Mouse (Mus musculus) limb, embryonic 11.5 days (tissue): ENCODE measurements around the gene Tmem231. TPM values are rescaled to one million over a fixed set of nuclear protein-coding genes. Genes with fewer than 3 reads are reported as not detected.
A peak's percentile ranks its signal among the peaks of the same experiment; 100 is the strongest.
"Not testable (repeated sequence)": the region's sequence is repeated elsewhere in the genome, so short reads cannot be mapped to it uniquely, and the experiment has no call there.

Experiments used
- ATAC-seq: fragments of 200-750 bp; cut with Nextera tagmentation; 2 replicates; pipeline ENCODE4 v1.8.0; 2017; ENCODE audit warnings: low read depth; ENCODE audit not compliant: insufficient number of reproducible peaks, low FRiP score, low TSS enrichment
- DNase-seq: peaks from one replicate; pipeline ENCODE4 v3.0.0-alpha.2; 2015; ENCODE audit warnings: low spot score
- H3K27ac ChIP-seq: fragments of 300-500 bp; sonication (generic); replicated peaks from 2 replicates; pipeline ENCODE4 v1.5.1; 2014; ENCODE audit warnings: low read depth, mild to moderate bottlenecking, low read length
- H3K27me3 ChIP-seq: fragments of 300-500 bp; sonication (generic); 2 replicates; pipeline ENCODE4 v1.6.1; 2014; ENCODE audit warnings: mild to moderate bottlenecking, low read length, mixed read lengths; ENCODE audit not compliant: control insufficient read depth, insufficient read depth
- H3K36me3 ChIP-seq: fragments of 300-500 bp; sonication (generic); 2 replicates; pipeline ENCODE4 v1.6.1; 2014; ENCODE audit warnings: mild to moderate bottlenecking, low read length, moderate library complexity, mixed read lengths; ENCODE audit not compliant: control insufficient read depth, insufficient read depth
- H3K4me1 ChIP-seq: fragments of 300-500 bp; sonication (generic); 2 replicates; pipeline ENCODE4 v1.6.1; 2014; ENCODE audit warnings: low read length, mixed read lengths; ENCODE audit not compliant: control insufficient read depth, insufficient read depth
- H3K4me2 ChIP-seq: fragments of 300-500 bp; sonication (generic); 2 replicates; pipeline ENCODE4 v1.6.1; 2014; ENCODE audit warnings: low read depth, mild to moderate bottlenecking, moderate library complexity; ENCODE audit not compliant: severe bottlenecking
- H3K4me3 ChIP-seq: fragments of 300-500 bp; sonication (generic); 2 replicates; pipeline ENCODE4 v1.5.1; 2014; ENCODE audit warnings: low read depth, low read length
- H3K9ac ChIP-seq: fragments of 300-500 bp; sonication (generic); 2 replicates; pipeline ENCODE4 v1.6.1; 2014; ENCODE audit warnings: mild to moderate bottlenecking, low read length
- H3K9me3 ChIP-seq: fragments of 300-500 bp; sonication (generic); 2 replicates; pipeline ENCODE4 v1.6.1; 2016; ENCODE audit warnings: low read length; ENCODE audit not compliant: control insufficient read depth
- WGBS: fragments of 180-500 bp; shearing (Covaris S2); extraction: QIAGEN DNeasy Blood & Tissue Kit; methylation state at CpG from one replicate; pipeline ENCODE4 v1.1.7; 2014; 5-methylcytosine and 5-hydroxymethylcytosine counted together
- polyA plus RNA-seq: library from polyadenylated mRNA; unstranded; fragments of >200 nt; fragmentation: Nextera tagmentation; extraction: Ambion mirVana; gene quantifications from 2 replicates; pipeline ENCODE4 v1.2.1, GENCODE M21; 2014

The Tmem231 gene
- polyA plus RNA-seq, 1 experiment from 2014 or later: 19.8 TPM

DNA sequence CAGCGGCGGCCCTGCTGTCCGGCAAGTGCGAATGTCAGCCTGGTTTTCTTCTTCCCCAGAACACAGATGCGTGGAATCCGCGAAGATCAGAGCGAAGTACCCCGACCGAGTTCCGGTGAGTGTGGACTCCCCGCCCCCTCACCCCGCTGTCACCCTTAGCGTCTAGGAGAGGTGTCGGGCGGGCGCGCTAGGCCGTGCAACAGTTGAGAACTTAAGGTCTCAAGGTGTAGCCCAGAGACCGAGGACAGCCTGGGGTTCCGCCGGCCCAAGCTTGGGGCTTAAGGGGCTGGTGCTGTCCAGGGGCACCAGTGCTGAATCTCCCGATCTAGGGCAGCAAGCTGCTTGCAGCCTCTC lies 7.4 kb upstream of the Tmem231 start:
- peak overlapping the region; percentile 61 for H3K9ac ChIP-seq
- H3K4me3 ChIP-seq: peak overlapping the region; percentile 78
- peaks cover 3% of the 10 kb centered on the region; the same call in 1 of the 2 replicates for H3K36me3 ChIP-seq
- 0 out of 2 replicates have a peak, but pooled peaks have one; percentile 14 for ATAC-seq
- WGBS: 0% methylated on average over 23 of the region's 23 CpGs
- H3K9me3 ChIP-seq: no peaks in the 10 kb centered on the region
- H3K4me1 ChIP-seq: peaks cover 9% of the 10 kb centered on the region
- peak; percentile 65 for DNase-seq
- H3K27me3 ChIP-seq: no peaks in the 10 kb centered on the region
- no peak overlapping the region for H3K27ac ChIP-seq
- H3K4me2 ChIP-seq: peak overlapping the region; percentile 92

DNA sequence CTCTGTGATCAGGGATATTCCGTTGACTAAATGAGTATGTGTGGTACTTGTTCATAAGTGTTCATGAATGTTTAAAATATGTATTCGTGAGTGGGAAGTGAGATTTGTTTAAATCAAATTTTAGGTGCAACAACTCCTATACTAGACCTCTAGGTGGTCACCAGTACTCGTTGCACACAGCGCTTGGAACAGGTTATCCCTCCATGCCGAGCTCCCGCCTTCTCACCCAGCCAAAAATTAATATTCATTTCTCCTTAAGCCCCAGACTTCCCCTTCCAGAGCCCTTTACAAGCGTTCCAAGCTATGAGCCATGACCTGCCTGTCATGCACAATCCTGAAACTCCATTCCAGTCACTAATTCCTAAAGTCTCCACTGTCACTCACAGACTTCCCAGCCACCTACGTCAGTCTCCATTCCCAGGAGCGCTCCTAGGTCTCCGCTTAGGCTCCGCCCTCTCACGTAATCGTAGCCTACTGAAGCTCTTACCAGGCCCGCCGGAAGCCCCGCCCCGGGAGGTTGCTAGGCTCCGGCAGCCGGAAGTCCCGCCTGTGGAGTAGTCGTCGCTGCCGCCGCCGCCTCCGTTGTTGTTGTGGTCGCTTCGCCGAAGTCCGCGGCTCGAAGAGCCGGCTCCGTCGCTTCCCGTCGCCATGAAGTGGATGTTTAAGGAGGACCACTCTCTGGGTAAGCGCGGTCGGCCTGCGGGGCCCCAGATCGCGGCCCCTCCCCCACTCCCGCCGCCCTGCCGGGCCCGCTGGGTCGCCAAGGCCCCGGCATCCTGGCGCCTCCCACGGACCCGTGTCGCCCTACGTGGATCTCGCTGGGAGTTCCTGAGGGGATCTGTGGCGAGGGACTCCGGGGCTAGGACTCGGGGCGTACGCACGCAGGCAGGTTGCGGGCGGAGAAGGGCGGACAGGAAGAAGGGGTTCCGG lies 6.8 kb upstream of the Tmem231 start, which contains the start of gene Gabarapl2:
TSS of gene Gabarapl2 (plus strand) at position 533 of the 930 bp plus-strand sequence.
- under 1% methylated on average over 65 of the region's 65 CpGs for WGBS
- Histone ChIP-seq H3K4me2 (peak within 1 kb of the TSS; percentile 92), H3K36me3 (peaks cover 2% of the 10 kb centered on the region; the same call in 1 of the 2 replicates), H3K9ac (peak within 1 kb of the TSS; percentile 61), H3K4me3 (peak within 1 kb of the TSS; percentile 78), H3K4me1 (peaks cover 9% of the 10 kb centered on the region), H3K9me3 (no peaks in the 10 kb centered on the region), H3K27me3 (no peaks in the 10 kb centered on the region), H3K27ac (0 out of 2 replicates have a peak within 1 kb of the TSS, but pooled peaks have one; percentile 62)
- peak; percentile 97 for DNase-seq
- peak; percentile 97 for ATAC-seq

DNA sequence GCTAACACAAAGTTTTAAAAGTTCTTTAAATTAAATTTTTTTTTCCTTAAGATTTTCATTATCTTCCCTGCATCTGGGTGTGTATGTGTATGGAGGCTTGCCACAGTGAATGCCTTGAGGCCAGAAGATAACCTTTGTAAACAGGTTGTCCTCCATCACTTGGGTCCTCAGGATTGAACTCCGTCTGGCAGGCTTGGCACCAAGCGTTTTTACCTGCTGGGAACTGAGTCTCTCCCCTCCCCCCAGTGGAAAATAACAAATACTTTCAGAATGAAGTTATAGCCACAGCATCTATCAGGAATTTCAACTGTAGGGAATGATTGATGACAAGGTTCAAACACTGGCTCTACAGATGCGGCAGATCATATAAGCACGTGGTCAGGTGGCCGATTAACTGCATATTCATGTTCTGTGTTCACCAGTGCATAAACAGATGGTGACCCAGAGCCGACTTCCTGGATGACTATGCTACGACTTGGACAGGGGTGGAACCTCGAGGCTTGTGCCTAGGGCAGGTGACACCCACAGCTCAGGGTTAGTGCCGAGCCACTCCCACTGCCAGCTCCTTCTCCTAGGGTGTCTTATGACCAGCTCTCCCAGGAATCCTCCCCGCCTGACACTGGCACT lies 5.9 kb upstream of the Tmem231 start:
- peak overlapping the region; percentile 92 for H3K4me2 ChIP-seq
- H3K36me3 ChIP-seq: no peaks in the 10 kb centered on the region
- H3K9ac ChIP-seq: no peak overlapping the region
- H3K9me3 ChIP-seq: no peaks in the 10 kb centered on the region
- no peaks in the 10 kb centered on the region for H3K27me3 ChIP-seq
- WGBS: 14% methylated on average over 10 of the region's 10 CpGs
- no peak overlapping the region for H3K27ac ChIP-seq
- peak; percentile 38 for DNase-seq
- H3K4me3 ChIP-seq: peak overlapping the region; percentile 78
- ATAC-seq: peak; percentile 32; the same call in 1 of the 2 replicates
- peaks cover 9% of the 10 kb centered on the region for H3K4me1 ChIP-seq

DNA sequence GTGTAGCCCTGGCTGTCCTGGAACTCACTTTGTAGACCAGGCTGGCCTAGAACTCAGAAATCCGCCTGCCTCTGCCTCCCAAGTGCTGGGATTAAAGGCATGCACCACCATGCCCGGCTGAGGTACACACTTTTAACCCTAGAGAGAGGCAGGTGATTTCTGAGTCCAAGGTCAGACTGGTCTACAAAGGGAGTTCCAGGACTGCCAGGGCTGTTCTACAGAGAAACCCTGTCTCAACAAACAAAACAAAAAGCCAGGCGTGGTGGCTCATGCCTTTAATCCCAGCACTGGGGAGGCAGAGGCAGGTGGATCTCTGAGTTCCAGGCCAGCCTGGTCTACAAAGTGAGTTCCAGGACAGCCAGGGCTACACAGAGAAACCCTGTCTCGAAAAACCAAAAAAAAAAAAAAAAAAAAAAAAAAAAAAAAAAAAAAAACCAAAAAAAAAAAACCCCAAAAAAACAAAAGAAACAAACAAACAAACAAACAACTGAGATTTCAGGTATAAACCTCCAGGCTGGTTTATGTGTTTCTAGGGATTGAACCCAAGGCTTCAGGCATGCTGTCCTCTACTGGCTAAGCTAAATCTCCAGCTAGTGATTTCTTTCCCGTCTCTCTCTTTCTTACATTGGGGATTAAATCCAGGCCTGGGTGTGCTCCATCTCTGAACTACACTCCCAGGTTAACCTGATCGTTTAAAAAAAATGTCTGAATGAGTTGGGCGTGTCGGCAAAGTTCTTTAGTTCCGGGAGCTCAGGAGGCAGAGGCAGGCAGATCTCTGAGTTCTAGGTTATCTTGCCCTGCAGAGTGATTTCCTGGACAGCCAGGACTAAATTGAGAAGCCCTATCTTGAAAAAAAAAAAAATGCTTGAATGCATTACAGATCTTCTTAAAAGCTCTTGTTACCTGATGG lies 4.7 kb upstream of the Tmem231 start:
- DNase-seq, H3K4me3 ChIP-seq, H3K27ac ChIP-seq, H3K27me3 ChIP-seq, H3K4me1 ChIP-seq, ATAC-seq, H3K36me3 ChIP-seq, H3K9ac ChIP-seq, H3K9me3 ChIP-seq, H3K4me2 ChIP-seq: not testable (repeated sequence)
- WGBS: 89% methylated on average over 8 of the region's 9 CpGs

DNA sequence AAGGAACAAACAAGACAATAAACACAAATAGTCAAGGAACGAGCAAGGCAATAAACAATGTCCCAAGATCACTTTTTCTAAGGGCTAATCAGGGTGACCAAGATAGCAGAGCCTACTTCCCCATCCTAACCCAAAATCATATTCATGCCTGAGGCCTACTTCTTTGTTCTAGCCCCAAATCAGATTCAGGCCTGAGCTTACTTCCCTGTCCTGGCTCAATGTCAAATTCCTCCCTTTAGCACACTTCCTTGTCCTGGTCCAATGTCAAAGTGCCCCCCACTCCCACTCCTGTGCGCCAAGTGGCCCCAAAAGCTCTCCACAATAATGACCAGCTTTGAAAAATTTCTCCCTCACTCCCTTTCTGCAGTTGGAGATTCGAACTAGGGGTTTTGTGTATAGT lies 3.5 kb upstream of the Tmem231 start:
- H3K9me3 ChIP-seq: no peaks in the 10 kb centered on the region
- H3K4me1 ChIP-seq: peaks cover 11% of the 10 kb centered on the region
- ATAC-seq (no peak), DNase-seq (no peak)
- H3K4me3 ChIP-seq: no peak overlapping the region
- 71% methylated on average over 3 of the region's 3 CpGs for WGBS
- no peak overlapping the region for H3K9ac ChIP-seq
- no peak overlapping the region for H3K27ac ChIP-seq
- no peaks in the 10 kb centered on the region for H3K27me3 ChIP-seq
- no peaks in the 10 kb centered on the region for H3K36me3 ChIP-seq
- H3K4me2 ChIP-seq: no peak overlapping the region

DNA sequence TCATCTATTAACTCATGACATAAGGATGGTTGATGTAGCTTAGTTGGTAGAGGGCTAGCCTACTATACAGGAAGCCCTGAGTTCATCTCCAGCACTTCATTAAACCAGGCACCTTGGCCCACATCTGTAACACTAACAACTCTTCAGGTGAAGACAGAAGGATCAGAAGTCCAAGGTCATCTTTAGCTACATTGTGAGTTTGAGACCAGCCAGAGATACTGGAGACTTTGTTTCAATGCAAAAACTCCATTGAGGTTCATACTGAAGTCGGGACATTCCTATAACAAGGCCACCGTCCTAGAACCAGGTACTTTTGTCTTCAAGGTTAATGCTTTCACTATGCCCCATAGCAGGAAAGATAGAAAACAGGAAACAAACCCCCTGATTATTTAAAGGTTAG lies 520 bp upstream of the Tmem231 start:
- Histone ChIP-seq H3K9ac (no peak overlapping the region), H3K36me3 (no peaks in the 10 kb centered on the region), H3K4me3 (no peak overlapping the region), H3K27ac (no peak overlapping the region), H3K4me1 (peaks cover 9% of the 10 kb centered on the region; the same call in 1 of the 2 replicates), H3K27me3 (no peaks in the 10 kb centered on the region), H3K9me3 (no peaks in the 10 kb centered on the region), H3K4me2 (no peak overlapping the region)
- DNase-seq (no peak), ATAC-seq (no peak)
- WGBS: 90% methylated on average over 2 of the region's 2 CpGs

DNA sequence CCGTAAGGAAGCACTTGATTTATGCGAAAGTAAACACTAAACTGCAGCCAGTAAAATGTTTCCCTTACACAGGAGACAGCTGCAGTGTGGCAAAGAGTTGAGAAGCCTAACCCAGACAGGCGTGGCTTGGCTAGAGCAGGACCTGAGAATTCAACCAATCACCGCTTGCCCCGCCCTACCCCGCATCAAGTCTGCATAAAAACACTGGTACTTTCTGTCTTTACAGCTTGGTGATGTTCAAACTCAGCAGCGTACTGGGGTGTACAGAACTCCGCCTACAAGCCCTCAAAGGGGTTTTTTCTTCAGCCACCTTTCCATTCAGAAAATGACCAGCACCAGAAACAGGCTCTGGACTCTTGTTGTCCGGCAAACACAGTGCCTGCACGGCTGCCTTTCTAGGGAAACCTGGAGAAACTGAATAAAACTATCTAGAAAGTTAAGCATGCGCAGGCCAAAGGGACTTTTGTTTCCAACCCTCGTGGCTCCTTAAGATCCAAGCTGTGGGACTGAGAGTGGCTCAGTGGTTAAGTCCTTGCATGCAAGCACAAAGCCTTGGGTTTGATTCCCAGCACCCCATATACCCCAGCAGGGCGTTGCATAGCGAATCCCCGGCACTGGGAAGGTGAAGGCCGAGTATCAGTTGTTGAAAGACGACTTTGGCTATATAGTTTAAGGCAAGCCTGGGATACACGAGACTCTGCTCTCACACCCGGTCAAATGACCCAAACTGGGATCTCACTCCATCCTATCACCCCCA lies 923 bp downstream of the Tmem231 start:
- ATAC-seq: peak; percentile 40; the same call in 1 of the 2 replicates

More for the DNA sequence above, 923 bp downstream of the Tmem231 start:
- no peaks in the 10 kb centered on the region for H3K9me3 ChIP-seq
- peak overlapping the region; percentile 70 for H3K4me3 ChIP-seq
- peak overlapping the region; percentile 85 for H3K9ac ChIP-seq
- H3K27me3 ChIP-seq: no peaks in the 10 kb centered on the region
- peaks cover 9% of the 10 kb centered on the region; the same call in 1 of the 2 replicates for H3K4me1 ChIP-seq
- peak overlapping the region; percentile 86 for H3K27ac ChIP-seq
- H3K4me2 ChIP-seq: peak overlapping the region; percentile 89
- 28% methylated on average over 19 of the region's 19 CpGs for WGBS
- peak; percentile 58 for DNase-seq
- no peaks in the 10 kb centered on the region for H3K36me3 ChIP-seq
